Mouse (Mus musculus): ENCODE measurements around the gene Ackr2.

GRCm38 (mm10) chr9:121927721-121928120, 29.6 kb downstream of the Ackr2 start:
- TF ChIP-seq GATA1 (IDR thresholded peaks at IDR 0.05; ENCODE audit: borderline replicate concordance, low read length) (no peak), FLI1 (IDR thresholded peaks at IDR 0.05; ENCODE audit: low read length) (no peak)
